Mouse (Mus musculus) ES-E14 (cell line): ENCODE results near the gene Ermp1. TPM values are rescaled to one million over a fixed set of nuclear protein-coding genes. Genes with fewer than 3 reads are reported as not detected.
"Not testable (repeated sequence)": the region's sequence is repeated elsewhere in the genome, so short reads cannot be mapped to it uniquely, and the experiment has no call there.

Source experiments
- DNase-seq: peaks from one replicate; pipeline ENCODE4 v3.0.0-alpha.2; 2013; ENCODE audit warnings: low read depth, low spot score
- H3K27ac ChIP-seq: 2 replicates; pipeline ENCODE4 v1.5.1; 2012; ENCODE audit warnings: low read depth, mild to moderate bottlenecking, low read length, moderate library complexity, mixed read lengths; ENCODE audit not compliant: poor library complexity, insufficient read depth, severe bottlenecking
- H3K36me3 ChIP-seq: 2 replicates; pipeline ENCODE4 v1.6.1; 2012; ENCODE audit warnings: mild to moderate bottlenecking, low read length, moderate library complexity, mixed read lengths; ENCODE audit not compliant: control insufficient read depth, poor library complexity, insufficient read depth, severe bottlenecking
- H3K4me1 ChIP-seq, 2 experiments: fragments of 150-350 bp in 1 of 2; sonication (generic) in 1 of 2; 2 replicates each; pipeline ENCODE4 v1.6.1; 2012; ENCODE audit warnings: low read length in 2 of 2, mild to moderate bottlenecking in 1 of 2, mixed read lengths in 1 of 2; ENCODE audit not compliant: control insufficient read depth in 2 of 2, insufficient read depth in 2 of 2, poor library complexity in 1 of 2
- H3K4me3 ChIP-seq, 2 experiments: fragments of 150-350 bp in 1 of 2; sonication (generic) in 1 of 2; 2 replicates each; pipeline ENCODE4 v1.5.1; 2012; ENCODE audit warnings: low read length in 2 of 2, low read depth in 1 of 2, mild to moderate bottlenecking in 1 of 2, mixed read lengths in 1 of 2; ENCODE audit not compliant: insufficient read depth in 1 of 2, poor library complexity in 1 of 2, severe bottlenecking in 1 of 2
- H3K9ac ChIP-seq: 2 replicates; pipeline ENCODE4 v1.6.1; 2012; ENCODE audit warnings: low read depth, mild to moderate bottlenecking, low read length, mixed read lengths; ENCODE audit not compliant: poor library complexity, insufficient read depth, severe bottlenecking
- H3K9me3 ChIP-seq: fragments of 150-350 bp; sonication (generic); 2 replicates; pipeline ENCODE4 v1.6.1; 2012; ENCODE audit warnings: low read depth, mild to moderate bottlenecking, low read length; ENCODE audit not compliant: control insufficient read depth, insufficient read depth
- CHD2 ChIP-seq: IDR thresholded peaks from 2 replicates; pipeline ENCODE4 v1.6.1; 2014; ENCODE audit warnings: mild to moderate bottlenecking, low read depth, low read length, inconsistent platforms
- HCFC1 ChIP-seq: IDR thresholded peaks from 2 replicates; pipeline ENCODE4 v1.6.1; 2012; ENCODE audit warnings: low read length, inconsistent platforms, borderline replicate concordance; ENCODE audit not compliant: insufficient read depth
- MAFK ChIP-seq: IDR thresholded peaks from 2 replicates; pipeline ENCODE4 v1.6.1; 2014; ENCODE audit warnings: mild to moderate bottlenecking, low read depth, low read length, inconsistent platforms; ENCODE audit not compliant: insufficient read depth
- ZC3H11A ChIP-seq: IDR thresholded peaks from 2 replicates; pipeline ENCODE4 v1.6.1; 2012; ENCODE audit warnings: low read depth, mild to moderate bottlenecking, inconsistent platforms, low read length, borderline replicate concordance
- ZNF384 ChIP-seq: IDR thresholded peaks from 2 replicates; pipeline ENCODE4 v1.6.1; 2012; ENCODE audit warnings: low read depth, low read length, inconsistent platforms
- in situ Hi-C, 2 experiments: fragments of 600-800 bp; cut with MboI; formaldehyde crosslinking; loops; one replicate each; pipeline ENCODE4 v1.15.1; 2025; ENCODE audit warnings: low sequenced_read_pairs in 2 of 2, inconsistent platforms in 1 of 2; ENCODE audit not compliant: unreplicated experiment in 2 of 2
- total RNA-seq: library from RNA; depleted of rRNA; stranded (reverse); fragments of 300-350 nt; gene quantifications from 2 replicates; pipeline ENCODE4 v1.2.3, GENCODE M21; 2012

The Ermp1 gene
- total RNA-seq, 1 experiment, result 80.2 TPM

- Histone ChIP-seq H3K27ac (no peak overlapping the region), H3K9ac (no peak overlapping the region), H3K9me3 (no peaks in the 10 kb centered on the region), H3K4me1 (peaks cover 4 to 8% of the 10 kb centered on the region in 2 experiments; a peak in 3 of 4 replicates), H3K36me3 (peaks cover 11% of the 10 kb centered on the region), H3K4me3 (no peak overlapping the region)
- no peak for DNase-seq
- in situ Hi-C loops, result no loop called here
- no peak for TF ChIP-seq ZNF384
- TF ChIP-seq CHD2, result no peak
- no peak for TF ChIP-seq HCFC1
- TF ChIP-seq MAFK, result no peak
- TF ChIP-seq ZC3H11A, result no peak
These were observed 51.9 kb downstream of the Ermp1 start for GRCm38 (mm10) chr19:29596276-29596675.

- peak; percentile 11 for DNase-seq
- H3K4me1 ChIP-seq, H3K27ac ChIP-seq, H3K4me3 ChIP-seq, H3K9me3 ChIP-seq, in situ Hi-C loops, H3K36me3 ChIP-seq, H3K9ac ChIP-seq: not testable (repeated sequence)
These were observed 54.4 kb downstream of the Ermp1 start for GRCm38 (mm10) chr19:29593783-29594182.

DNA sequence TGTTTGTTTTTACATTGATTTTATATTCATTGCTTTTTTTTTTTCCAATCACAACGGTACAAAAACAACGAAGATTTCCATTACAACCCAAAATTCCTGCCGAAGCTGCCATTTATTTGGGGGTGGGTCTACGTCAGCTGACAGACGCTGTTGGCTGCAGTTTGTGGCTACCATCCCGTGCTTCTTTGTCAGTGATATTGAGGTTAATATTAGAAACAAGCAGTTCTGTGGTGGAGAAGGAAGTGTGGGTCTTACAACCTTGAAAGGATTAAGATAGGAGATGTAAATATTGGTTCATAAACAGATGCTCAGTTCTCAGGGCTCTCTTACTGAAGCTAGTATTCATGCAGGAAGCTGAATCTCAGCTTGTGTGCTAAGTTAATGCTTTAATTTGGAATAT is 64.5 kb downstream of the Ermp1 start:
- no peak for DNase-seq
- Histone ChIP-seq H3K27ac (no peak overlapping the region), H3K9ac (no peak overlapping the region), H3K36me3 (peaks cover 6% of the 10 kb centered on the region), H3K4me3 (no peak overlapping the region), H3K4me1 (no peaks in the 10 kb centered on the region), H3K9me3 (no peaks in the 10 kb centered on the region)
- no peak for TF ChIP-seq CHD2
- TF ChIP-seq ZNF384, result no peak
- TF ChIP-seq ZC3H11A, result no peak
- TF ChIP-seq HCFC1, result no peak
- TF ChIP-seq MAFK, result no peak
- in situ Hi-C loops, result no loop called here

DNA sequence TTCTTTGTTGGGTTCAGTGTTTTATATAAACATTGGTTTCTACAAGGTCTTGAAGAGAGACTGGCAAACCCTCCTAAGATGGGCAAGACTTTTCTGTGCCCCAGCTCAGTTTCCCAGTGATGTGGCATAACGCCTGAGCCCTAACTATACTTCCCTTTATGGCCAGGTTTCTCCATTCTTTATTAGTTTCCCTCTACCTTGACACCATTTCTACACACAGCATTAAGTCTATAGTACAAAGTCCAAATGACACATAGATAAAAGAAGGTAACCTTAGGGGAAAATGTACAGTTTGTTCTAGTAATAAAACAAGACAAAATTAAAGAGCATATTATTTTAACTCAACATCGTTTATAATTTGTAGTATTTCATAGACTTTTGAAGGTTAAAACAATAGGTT is 65.8 kb downstream of the Ermp1 start:
- no peak overlapping the region for H3K27ac ChIP-seq
- no peak overlapping the region for H3K9ac ChIP-seq
- no peak overlapping the region for H3K4me3 ChIP-seq
- H3K36me3 ChIP-seq, result no peaks in the 10 kb centered on the region; the same call in none of the 2 replicates
- no peaks in the 10 kb centered on the region for H3K9me3 ChIP-seq
- TF ChIP-seq MAFK (no peak), ZNF384 (no peak)
- no peak for DNase-seq
- no peaks in the 10 kb centered on the region for H3K4me1 ChIP-seq
- in situ Hi-C loops, result no loop called here

GRCm38 (mm10) chr19:29566512-29566911 is 81.7 kb downstream of the Ermp1 start:
- TF ChIP-seq HCFC1 (no peak), ZNF384 (no peak), MAFK (no peak), CHD2 (no peak), ZC3H11A (no peak)
- no peak for DNase-seq
- Histone ChIP-seq H3K9ac (no peak overlapping the region), H3K4me1 (no peaks in the 10 kb centered on the region), H3K9me3 (no peaks in the 10 kb centered on the region), H3K4me3 (no peak overlapping the region), H3K36me3 (peaks cover 4% of the 10 kb centered on the region; the same call in 1 of the 2 replicates), H3K27ac (no peak overlapping the region)
- in situ Hi-C loops, result no loop called here
